Mouse (Mus musculus) effector memory CD4-positive, alpha-beta T cell, adult 5 months (primary cell): Measurements from ENCODE around the gene Vmn1r207-ps. TPM values are rescaled to one million over a fixed set of nuclear protein-coding genes. Genes with fewer than 3 reads are reported as not detected.

Source experiments
- polyA plus RNA-seq: library from polyadenylated mRNA; unstranded; fragments of 100-300 nt; shearing (Covaris generic); gene quantifications from one replicate; pipeline ENCODE4 v1.2.1, GENCODE M21; 2017

Vmn1r207-ps gene
- not detected for polyA plus RNA-seq

GRCm38 (mm10) chr13:22729529-22729928, at the start of gene Vmn1r207-ps:
Gene Vmn1r207-ps, minus strand, starts transcription at chr13:22729629.

GRCm38 (mm10) chr13:22777300-22777699, 47.9 kb upstream of the Vmn1r207-ps start, which contains the start of gene Vmn1r208:
Gene Vmn1r208, minus strand, starts transcription at chr13:22777400.

Other genes with a start within 250 kb of the Vmn1r207-ps start
- gene Vmn1r202, start 224.2 kb downstream of the Vmn1r207-ps start, polyA plus RNA-seq, result 0.11 TPM
- 0.17 TPM for gene Vmn1r203, start 211.5 kb downstream of the Vmn1r207-ps start, polyA plus RNA-seq
- not detected for gene Vmn1r204, start 176.4 kb downstream of the Vmn1r207-ps start, polyA plus RNA-seq
- gene Vmn1r205, start 136.6 kb downstream of the Vmn1r207-ps start, polyA plus RNA-seq, result not detected
- not detected for gene Vmn1r206, start 105.4 kb downstream of the Vmn1r207-ps start, polyA plus RNA-seq
- gene Vmn1r208, start 47.8 kb upstream of the Vmn1r207-ps start, polyA plus RNA-seq, result 0.11 TPM
- 0.06 TPM for gene Vmn1r209, start 80.1 kb upstream of the Vmn1r207-ps start, polyA plus RNA-seq
- not detected for gene Vmn1r210, start 101.7 kb upstream of the Vmn1r207-ps start, polyA plus RNA-seq
- not detected for gene Vmn1r211, start 127.9 kb upstream of the Vmn1r207-ps start, polyA plus RNA-seq
- not detected for gene Vmn1r212, start 154.6 kb upstream of the Vmn1r207-ps start, polyA plus RNA-seq